Mouse (Mus musculus): ENCODE data around the gene Arhgef7. TPM values are rescaled to one million over a fixed set of nuclear protein-coding genes. Genes with fewer than 3 reads are reported as not detected.
A peak's percentile ranks its signal among the peaks of the same experiment; 100 is the strongest.

Arhgef7 gene
- total RNA-seq, 1 experiment: 33.0 TPM

DNA sequence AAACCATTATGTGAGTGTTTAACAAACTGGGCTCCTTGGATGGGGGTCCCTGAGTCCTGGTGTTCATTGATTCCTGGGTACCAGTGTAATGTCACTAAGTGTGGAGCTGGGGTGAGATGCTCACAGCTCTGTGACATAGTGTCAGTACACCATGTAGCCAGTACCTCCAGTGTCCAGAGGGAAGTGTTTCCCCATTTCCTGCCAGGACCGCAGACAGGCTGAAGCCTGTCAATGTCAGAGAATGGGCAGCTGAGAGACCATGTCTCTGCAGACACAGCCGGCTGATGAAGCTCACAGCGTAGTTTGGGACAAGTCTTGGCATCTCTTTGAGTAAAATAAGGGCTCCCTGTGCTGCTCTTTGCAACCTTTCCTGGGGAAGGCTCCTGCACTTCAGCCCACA, 24.8 kb downstream of the Arhgef7 start:
- in situ Hi-C loops (cut with MboI; ENCODE audit: low sequenced_read_pairs in 2 of 2, unreplicated experiment in 2 of 2): no loop called here
- TF ChIP-seq ZC3H11A (IDR thresholded peaks at IDR 0.05; ENCODE audit: borderline replicate concordance, low read depth, low read length) (no peak), CHD2 (IDR thresholded peaks at IDR 0.05; ENCODE audit: low read depth, low read length) (no peak), MAFK (IDR thresholded peaks at IDR 0.05; ENCODE audit: insufficient read depth, low read depth, low read length) (no peak), ZNF384 (IDR thresholded peaks at IDR 0.05; ENCODE audit: low read depth, low read length) (no peak), HCFC1 (IDR thresholded peaks at IDR 0.05; ENCODE audit: borderline replicate concordance, insufficient read depth, low read length) (no peak)

DNA sequence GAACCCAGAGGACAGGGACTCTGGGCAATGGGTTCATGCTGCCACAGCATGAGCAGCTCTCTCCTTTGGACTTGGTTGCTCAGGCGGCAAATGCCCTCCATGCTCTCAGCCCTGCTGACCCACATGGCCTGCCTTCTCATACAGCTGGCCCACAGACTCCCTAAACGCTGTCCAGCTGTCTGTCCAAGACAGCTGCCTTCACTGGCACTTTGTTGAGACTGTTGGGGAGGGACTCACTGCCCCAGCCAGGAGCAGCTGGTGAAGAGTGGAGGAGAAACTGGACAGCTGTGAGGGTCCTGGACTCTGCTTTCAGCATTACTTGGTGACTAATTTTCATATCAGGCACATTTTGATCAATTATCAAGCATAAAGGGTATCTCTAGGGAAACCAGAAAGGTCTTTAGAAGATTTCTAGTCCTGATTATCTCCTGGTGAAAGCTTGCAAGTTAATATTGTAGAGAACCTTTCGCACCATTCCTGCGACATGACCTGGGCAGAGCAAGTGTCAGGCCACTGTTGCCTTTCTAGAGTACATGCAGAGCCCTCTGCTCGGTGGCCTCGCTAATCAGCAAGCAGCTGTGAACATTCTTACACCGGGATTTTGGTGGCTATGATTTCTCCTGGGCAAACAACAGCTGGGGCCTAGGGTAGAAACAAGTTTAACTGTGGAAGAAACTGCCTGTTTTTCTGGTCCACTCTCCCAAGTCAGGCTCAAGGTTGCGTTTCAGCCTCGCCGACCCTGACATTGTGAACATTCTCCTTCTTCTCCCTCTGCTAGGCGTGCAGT, 25.8 kb downstream of the Arhgef7 start:
- in situ Hi-C loops (cut with MboI; ENCODE audit: low sequenced_read_pairs in 2 of 2, unreplicated experiment in 2 of 2): no loop called here
- no peak for DNase-seq (ENCODE audit: low read depth, low spot score)
- Histone ChIP-seq H3K4me3 (ENCODE audit: insufficient read depth in 1 of 2, low read depth in 1 of 2, low read length in 2 of 2, poor library complexity in 1 of 2, severe bottlenecking in 1 of 2) (no peak overlapping the region), H3K4me1 (ENCODE audit: control insufficient read depth in 2 of 2, insufficient read depth in 2 of 2, low read length in 2 of 2, poor library complexity in 1 of 2) (no peaks in the 10 kb centered on the region), H3K9me3 (ENCODE audit: control insufficient read depth, insufficient read depth, low read depth, low read length) (no peaks in the 10 kb centered on the region), H3K9ac (ENCODE audit: insufficient read depth, low read depth, low read length, poor library complexity, severe bottlenecking) (no peak overlapping the region), H3K27ac (ENCODE audit: insufficient read depth, low read depth, low read length, poor library complexity, severe bottlenecking) (no peak overlapping the region), H3K36me3 (ENCODE audit: control insufficient read depth, insufficient read depth, low read length, poor library complexity, severe bottlenecking) (no peaks in the 10 kb centered on the region)
- TF ChIP-seq MAFK (IDR thresholded peaks at IDR 0.05; ENCODE audit: insufficient read depth, low read depth, low read length) (no peak), HCFC1 (IDR thresholded peaks at IDR 0.05; ENCODE audit: borderline replicate concordance, insufficient read depth, low read length) (no peak), ZC3H11A (IDR thresholded peaks at IDR 0.05; ENCODE audit: borderline replicate concordance, low read depth, low read length) (no peak), ZNF384 (IDR thresholded peaks at IDR 0.05; ENCODE audit: low read depth, low read length) (no peak)

More for the DNA sequence above, 24.8 kb downstream of the Arhgef7 start:
- Histone ChIP-seq H3K9ac (ENCODE audit: insufficient read depth, low read depth, low read length, poor library complexity, severe bottlenecking) (no peak overlapping the region), H3K27ac (ENCODE audit: insufficient read depth, low read depth, low read length, poor library complexity, severe bottlenecking) (no peak overlapping the region), H3K36me3 (ENCODE audit: control insufficient read depth, insufficient read depth, low read length, poor library complexity, severe bottlenecking) (no peaks in the 10 kb centered on the region), H3K4me1 (ENCODE audit: control insufficient read depth in 2 of 2, insufficient read depth in 2 of 2, low read length in 2 of 2, poor library complexity in 1 of 2) (no peaks in the 10 kb centered on the region), H3K4me3 (ENCODE audit: insufficient read depth in 1 of 2, low read depth in 1 of 2, low read length in 2 of 2, poor library complexity in 1 of 2, severe bottlenecking in 1 of 2) (no peak overlapping the region), H3K9me3 (ENCODE audit: control insufficient read depth, insufficient read depth, low read depth, low read length) (no peaks in the 10 kb centered on the region)
- DNase-seq (ENCODE audit: low read depth, low spot score): no peak

DNA sequence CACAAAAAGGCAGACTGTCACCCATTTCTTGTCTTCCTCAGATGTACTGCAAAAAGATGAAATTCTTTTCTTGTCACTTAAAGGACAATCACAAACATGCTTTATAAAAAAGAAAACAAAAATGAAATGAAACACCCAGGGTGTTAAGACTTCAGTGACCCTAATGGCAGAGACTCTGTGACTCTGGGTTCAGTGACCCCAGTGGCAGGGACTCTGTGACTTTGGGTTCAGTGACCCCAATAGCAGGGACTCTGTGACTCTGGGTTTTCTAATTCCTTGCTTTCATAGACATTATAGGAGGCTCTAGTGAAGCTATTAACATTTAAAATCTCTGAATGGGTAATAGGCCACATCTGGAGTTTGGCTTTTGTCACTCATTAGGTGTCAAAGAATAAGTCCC, 27.2 kb downstream of the Arhgef7 start:
- TF ChIP-seq CHD2 (IDR thresholded peaks at IDR 0.05; ENCODE audit: low read depth, low read length): no peak
- Histone ChIP-seq H3K36me3 (ENCODE audit: control insufficient read depth, insufficient read depth, low read length, poor library complexity, severe bottlenecking) (no peaks in the 10 kb centered on the region), H3K9ac (ENCODE audit: insufficient read depth, low read depth, low read length, poor library complexity, severe bottlenecking) (no peak overlapping the region), H3K4me1 (ENCODE audit: control insufficient read depth in 2 of 2, insufficient read depth in 2 of 2, low read length in 2 of 2, poor library complexity in 1 of 2) (peaks cover 0 to 2% of the 10 kb centered on the region in 2 experiments; a peak in 2 of 4 replicates), H3K27ac (ENCODE audit: insufficient read depth, low read depth, low read length, poor library complexity, severe bottlenecking) (no peak overlapping the region), H3K4me3 (ENCODE audit: insufficient read depth in 1 of 2, low read depth in 1 of 2, low read length in 2 of 2, poor library complexity in 1 of 2, severe bottlenecking in 1 of 2) (no peak overlapping the region), H3K9me3 (ENCODE audit: control insufficient read depth, insufficient read depth, low read depth, low read length) (no peaks in the 10 kb centered on the region)
- in situ Hi-C loops (cut with MboI; ENCODE audit: low sequenced_read_pairs in 2 of 2, unreplicated experiment in 2 of 2): no loop called here
- no peak for DNase-seq (ENCODE audit: low read depth, low spot score)

DNA sequence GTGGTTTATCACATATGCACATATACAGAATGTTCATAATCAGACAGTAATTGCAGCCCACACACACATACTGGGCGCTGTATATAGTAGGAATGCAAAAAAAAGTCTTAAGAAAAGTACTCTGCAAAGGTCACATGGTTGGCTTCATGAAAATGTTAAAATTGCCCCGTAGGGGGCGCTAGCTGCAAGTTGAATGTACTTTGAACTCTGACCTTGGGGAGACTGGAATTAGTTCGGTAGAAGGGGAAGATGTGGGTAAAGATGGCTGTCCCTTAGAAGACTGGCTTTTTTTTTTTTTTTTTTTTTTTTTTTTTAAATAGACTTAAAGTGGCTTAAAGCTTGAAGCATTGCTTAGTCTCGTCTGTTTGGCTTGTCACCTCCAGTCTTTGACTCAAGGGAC, 28.4 kb downstream of the Arhgef7 start:
- Histone ChIP-seq H3K9me3 (ENCODE audit: control insufficient read depth, insufficient read depth, low read depth, low read length) (no peaks in the 10 kb centered on the region), H3K4me1 (ENCODE audit: control insufficient read depth in 2 of 2, insufficient read depth in 2 of 2, low read length in 2 of 2, poor library complexity in 1 of 2) (peaks cover 0 to 2% of the 10 kb centered on the region in 2 experiments; a peak in 2 of 4 replicates), H3K4me3 (ENCODE audit: insufficient read depth in 1 of 2, low read depth in 1 of 2, low read length in 2 of 2, poor library complexity in 1 of 2, severe bottlenecking in 1 of 2) (no peak overlapping the region), H3K36me3 (ENCODE audit: control insufficient read depth, insufficient read depth, low read length, poor library complexity, severe bottlenecking) (no peaks in the 10 kb centered on the region), H3K27ac (ENCODE audit: insufficient read depth, low read depth, low read length, poor library complexity, severe bottlenecking) (no peak overlapping the region), H3K9ac (ENCODE audit: insufficient read depth, low read depth, low read length, poor library complexity, severe bottlenecking) (no peak overlapping the region)
- in situ Hi-C loops (cut with MboI; ENCODE audit: low sequenced_read_pairs in 2 of 2, unreplicated experiment in 2 of 2): no loop called here
- TF ChIP-seq ZC3H11A (IDR thresholded peaks at IDR 0.05; ENCODE audit: borderline replicate concordance, low read depth, low read length): no peak
- peak; percentile 95 for TF ChIP-seq ZNF384 (IDR thresholded peaks at IDR 0.05; ENCODE audit: low read depth, low read length)
- peak; percentile 87 for DNase-seq (ENCODE audit: low read depth, low spot score)
